Mouse (Mus musculus) left cerebral cortex, adult 11 months (tissue): ENCODE results near the gene Mfap3.
A peak's percentile ranks its signal among the peaks of the same experiment; 100 is the strongest.

Source experiments
- DNase-seq: peaks from one replicate; pipeline ENCODE4 v3.0.0; 2022; ENCODE audit warnings: low spot score

Gene Mfap3

GRCm38 (mm10) chr11:57518091-57518750 lies at the start of gene Mfap3, which contains the start of gene Fam114a2:
TSS of gene Mfap3 (plus strand) at chr11:57518664.
TSS of gene Fam114a2 (minus strand) at chr11:57518617.
- peak; percentile 75 for DNase-seq

GRCm38 (mm10) chr11:57468706-57469105 lies 49.8 kb upstream of the Mfap3 start:
- no peak for DNase-seq

- DNase-seq, result no peak
These were observed 48.4 kb upstream of the Mfap3 start for GRCm38 (mm10) chr11:57470056-57470455.

DNA sequence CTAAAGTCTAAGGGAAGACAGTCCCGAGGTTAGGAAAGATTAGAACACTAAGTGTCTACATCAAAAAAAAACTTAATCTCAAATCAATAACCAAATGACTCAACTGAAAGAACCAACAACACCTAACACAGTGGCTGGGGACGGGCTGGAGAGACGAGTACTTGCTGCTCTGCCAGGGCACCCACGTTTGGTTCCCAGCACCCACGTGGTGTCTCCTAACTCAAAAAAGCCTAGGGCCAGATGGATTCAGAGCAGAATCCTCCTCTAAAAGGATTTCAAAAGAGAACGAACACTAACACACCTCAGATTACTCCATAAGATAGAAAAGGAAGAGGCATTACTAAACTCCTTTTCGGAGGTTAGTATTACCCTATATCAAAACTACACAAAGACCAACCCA lies 47.5 kb upstream of the Mfap3 start:
- no peak for DNase-seq

GRCm38 (mm10) chr11:57474296-57474941 lies 44.0 kb upstream of the Mfap3 start:
- DNase-seq, result peak; percentile 18

DNA sequence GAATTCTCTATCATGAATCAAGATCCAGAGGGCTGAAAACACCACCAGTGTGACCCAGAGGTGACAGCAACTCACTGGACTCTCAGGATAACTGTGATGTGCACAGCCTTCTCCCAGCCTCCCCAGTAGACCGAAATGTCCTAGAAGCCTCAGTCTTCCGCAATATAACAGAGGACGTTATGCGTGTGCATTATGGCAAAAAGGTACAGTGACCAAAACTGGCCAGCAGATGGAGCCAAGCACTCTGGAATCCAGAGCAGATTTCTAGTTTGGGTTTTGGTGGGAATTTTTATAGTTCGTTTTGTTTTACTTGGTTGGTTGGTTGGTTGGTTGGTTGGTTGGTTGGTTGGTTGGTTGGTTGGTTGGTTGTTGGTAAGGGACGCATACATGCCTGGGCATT lies 43.3 kb upstream of the Mfap3 start:
- DNase-seq, result no peak

- no peak for DNase-seq
These were observed 40.4 kb upstream of the Mfap3 start for GRCm38 (mm10) chr11:57478077-57478476.

- DNase-seq, result no peak
These were observed 30.0 kb upstream of the Mfap3 start for GRCm38 (mm10) chr11:57488436-57488835.

GRCm38 (mm10) chr11:57496462-57497039 lies 21.9 kb upstream of the Mfap3 start:
- no peak for DNase-seq

- no peak for DNase-seq
These were observed 20.8 kb upstream of the Mfap3 start for GRCm38 (mm10) chr11:57497701-57498100.

DNA sequence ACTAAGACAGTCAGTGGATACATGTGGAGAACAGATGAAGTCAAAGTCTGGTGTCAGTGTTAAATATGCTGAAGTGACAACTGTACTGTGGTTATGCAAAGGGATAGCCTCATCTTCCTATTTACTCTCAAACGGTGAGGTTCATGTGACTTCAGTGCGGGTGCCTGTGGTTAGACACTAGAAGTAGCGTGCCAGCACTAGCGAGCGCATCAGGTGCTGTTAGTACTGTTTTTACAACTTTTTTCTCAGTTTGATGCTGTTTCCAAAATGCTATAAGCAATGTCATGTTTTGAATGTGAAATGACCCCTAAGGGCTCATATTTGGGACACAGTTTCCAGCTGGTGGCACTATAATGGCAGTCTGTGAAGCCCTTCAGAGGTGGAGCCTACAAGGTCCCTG lies 20.2 kb upstream of the Mfap3 start:
- DNase-seq, result no peak

DNA sequence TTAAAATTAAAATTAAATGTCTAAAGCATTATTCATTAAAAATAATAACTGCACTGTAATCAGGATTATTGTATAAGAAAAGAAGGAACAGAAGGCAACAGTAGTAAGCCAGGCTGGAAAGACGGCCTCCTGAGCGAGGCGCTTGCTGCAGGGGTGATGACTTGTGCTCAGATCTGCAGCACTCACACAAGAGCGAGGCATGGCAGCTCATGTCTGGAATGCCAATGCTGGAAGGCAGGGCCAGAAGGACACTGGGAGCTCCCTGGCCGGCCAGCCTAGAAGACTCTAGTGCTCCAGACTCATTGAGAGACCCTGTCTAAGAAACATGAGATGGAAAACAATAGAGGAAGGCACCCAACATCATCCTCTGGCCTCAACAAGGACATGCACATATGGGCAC lies 15.3 kb upstream of the Mfap3 start:
- DNase-seq, result no peak

- no peak for DNase-seq
These were observed 11.6 kb upstream of the Mfap3 start for GRCm38 (mm10) chr11:57506899-57507298.

DNA sequence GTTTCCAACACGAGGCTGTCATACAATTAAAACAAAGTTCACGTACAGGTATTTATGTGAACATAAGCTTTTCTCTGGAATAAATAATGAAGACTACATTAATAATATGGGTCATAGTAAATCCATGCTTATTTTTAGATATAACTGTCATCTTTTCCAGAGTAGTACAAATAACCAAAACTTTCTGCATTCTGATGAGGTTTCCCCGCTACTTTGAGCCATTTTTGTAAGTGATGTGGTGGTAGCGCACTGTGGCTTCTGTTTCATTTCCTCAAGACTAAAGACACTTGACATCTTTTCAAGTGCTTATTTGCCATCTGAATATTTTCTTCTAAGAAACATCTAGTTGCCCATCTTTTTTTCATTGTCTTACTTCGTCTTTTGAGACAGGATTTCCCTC lies 3.2 kb upstream of the Mfap3 start:
- DNase-seq, result no peak

- no peak for DNase-seq
These were observed 1.5 kb upstream of the Mfap3 start for GRCm38 (mm10) chr11:57516946-57517441.

DNA sequence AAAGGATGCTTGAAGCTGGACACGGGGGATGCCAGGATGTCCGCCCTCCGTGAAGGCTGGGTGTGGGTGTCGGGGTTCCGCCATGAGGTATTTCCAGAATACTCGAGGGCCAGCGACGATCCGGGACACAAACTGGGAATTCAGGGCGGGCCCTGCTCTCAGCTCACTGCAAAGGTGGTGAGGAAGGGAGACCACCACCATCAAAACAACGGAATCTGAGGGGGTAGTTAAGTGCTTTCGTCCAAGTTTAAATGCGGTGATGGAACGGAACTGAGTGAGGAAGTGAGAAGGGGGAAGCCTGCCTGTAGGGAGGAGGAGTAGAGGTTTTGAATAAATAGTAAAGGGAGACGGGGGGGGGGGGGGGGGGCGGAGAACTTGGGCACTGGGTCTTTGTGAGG lies 286 bp downstream of the Mfap3 start:
- peak; percentile 8 for DNase-seq

- no peak for DNase-seq
These were observed 840 bp downstream of the Mfap3 start for GRCm38 (mm10) chr11:57519304-57519703.

DNA sequence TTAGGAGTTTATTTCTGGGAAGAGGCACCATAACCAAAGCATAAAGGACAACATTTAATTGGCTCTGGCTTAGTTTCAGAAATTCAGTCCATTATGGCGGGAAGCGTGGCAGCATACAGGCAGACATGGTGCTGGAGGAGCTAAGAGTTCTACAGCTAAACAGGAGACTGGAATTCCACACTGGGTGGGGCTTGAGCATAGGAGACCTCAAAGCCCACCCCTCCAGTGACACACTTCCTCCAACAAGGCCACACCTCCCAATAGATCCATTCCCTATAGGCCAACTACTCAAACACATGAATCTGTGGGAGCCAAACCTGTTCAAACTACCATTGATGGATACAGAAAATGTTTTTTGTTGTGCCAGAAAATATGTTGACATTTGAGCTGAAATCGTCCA lies 2.7 kb downstream of the Mfap3 start:
- DNase-seq, result no peak

DNA sequence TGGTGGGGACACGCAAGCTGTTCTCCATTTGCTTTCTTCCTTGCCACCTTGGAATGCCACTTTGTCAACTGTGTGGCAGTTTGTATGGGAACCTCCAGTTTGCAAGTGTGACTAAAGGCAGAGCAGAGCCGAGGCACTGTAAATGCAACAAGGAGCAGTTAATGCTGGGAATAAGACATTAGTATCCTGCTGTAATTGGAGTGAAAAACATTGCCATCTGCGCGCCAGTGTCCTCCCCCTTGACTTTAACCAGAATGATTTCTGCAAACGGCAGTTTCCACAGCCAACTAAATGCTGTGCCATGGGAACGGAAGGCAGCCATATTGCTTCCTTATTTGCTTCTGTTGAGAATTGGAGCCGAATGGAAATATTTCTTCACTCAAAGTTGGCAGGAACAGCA lies 3.6 kb downstream of the Mfap3 start:
- DNase-seq, result peak; percentile 36

DNA sequence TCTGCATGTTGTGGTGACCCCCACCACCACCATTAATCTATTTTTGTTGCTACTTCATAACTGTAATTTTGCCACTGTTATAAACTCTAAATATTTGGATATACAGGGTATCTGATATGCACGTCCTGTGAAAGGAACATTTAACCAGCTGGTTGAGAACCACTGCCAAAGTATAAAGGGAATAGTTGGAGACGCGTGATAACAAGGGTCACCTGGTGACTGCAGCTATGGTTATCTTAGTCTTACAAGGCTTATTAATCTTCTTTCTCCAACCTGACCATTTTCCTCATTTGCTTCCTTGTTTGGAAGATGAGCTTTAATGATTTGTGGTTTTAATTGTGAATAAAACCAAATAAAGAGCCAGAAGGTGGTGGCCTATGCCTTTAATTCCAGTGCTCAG lies 5.0 kb downstream of the Mfap3 start:
- no peak for DNase-seq

GRCm38 (mm10) chr11:57524597-57524996 lies 6.1 kb downstream of the Mfap3 start:
- DNase-seq, result no peak

- DNase-seq, result no peak
These were observed 7.4 kb downstream of the Mfap3 start for GRCm38 (mm10) chr11:57525900-57526299.

- DNase-seq, result no peak
These were observed 9.0 kb downstream of the Mfap3 start for GRCm38 (mm10) chr11:57527506-57527905.
